Mouse (Mus musculus): ENCODE measurements at regions not wholly inside any gene's neighbourhood (a gene's known extent, or its start where the extent isn't known, plus 50 kb on each side); places are given as distances from the start of the nearest gene placed in this dataset.

GRCm38 (mm10) chr15:49555793-49556192, 4328.9 kb upstream of the Gm7489 start:
- DNase-seq, result no peak

GRCm38 (mm10) chr15:49560401-49560800, 4324.3 kb upstream of the Gm7489 start:
- DNase-seq, result no peak

GRCm38 (mm10) chr15:49588851-49589250, 4295.9 kb upstream of the Gm7489 start:
- no peak for DNase-seq

- no peak for DNase-seq
These were observed 4270.8 kb upstream of the Gm7489 start for GRCm38 (mm10) chr15:49613865-49614264.

- DNase-seq, result no peak
These were observed 4237.3 kb upstream of the Gm7489 start for GRCm38 (mm10) chr15:49647361-49647760.

- peak; percentile 23 for DNase-seq
These were observed 4234.0 kb upstream of the Gm7489 start for GRCm38 (mm10) chr15:49650549-49651180.

- DNase-seq, result no peak
These were observed 4231.0 kb upstream of the Gm7489 start for GRCm38 (mm10) chr15:49653728-49654127.

- no peak for DNase-seq
These were observed 4219.7 kb upstream of the Gm7489 start for GRCm38 (mm10) chr15:49664834-49665565.
